Mouse (Mus musculus) MEL (cell line): ENCODE results near the gene Lrrn1. TPM values are rescaled to one million over a fixed set of nuclear protein-coding genes. Genes with fewer than 3 reads are reported as not detected.

ENCODE experiments used
- DNase-seq: peaks from one replicate; pipeline ENCODE4 v3.0.0; 2011; ENCODE audit warnings: low read depth, low spot score
- H3K27ac ChIP-seq: 2 replicates; pipeline ENCODE4 v1.5.1; 2012; ENCODE audit warnings: low read depth, mild to moderate bottlenecking, control low read depth, low read length, moderate library complexity; ENCODE audit not compliant: control insufficient read depth
- H3K27me3 ChIP-seq, 2 experiments: fragments of 150-350 bp in 1 of 2; sonication (generic) in 1 of 2; 2 replicates each; pipeline ENCODE4 v1.6.1; 2012; ENCODE audit warnings: low read length in 2 of 2, mild to moderate bottlenecking in 2 of 2, improper control_type of control experiment in 1 of 2, moderate library complexity in 1 of 2; ENCODE audit not compliant: insufficient read depth in 2 of 2, control insufficient read depth in 1 of 2
- H3K36me3 ChIP-seq, 2 experiments: 2 replicates each; pipeline ENCODE4 v1.6.1; 2012 to 2014; ENCODE audit warnings: low read length in 2 of 2, improper control_type of control experiment in 1 of 2, inconsistent platforms in 1 of 2, mild to moderate bottlenecking in 1 of 2; ENCODE audit not compliant: insufficient read depth in 2 of 2, control insufficient read depth in 1 of 2
- H3K4me1 ChIP-seq, 2 experiments: fragments of 150-350 bp in 1 of 2; sonication (generic) in 1 of 2; 2 replicates each; pipeline ENCODE4 v1.6.1; 2012; ENCODE audit warnings: low read length in 2 of 2, improper control_type of control experiment in 1 of 2, mild to moderate bottlenecking in 1 of 2; ENCODE audit not compliant: insufficient read depth in 2 of 2, control insufficient read depth in 1 of 2
- H3K4me3 ChIP-seq, 2 experiments: fragments of 150-350 bp in 1 of 2; sonication (generic) in 1 of 2; 2 replicates each; pipeline ENCODE4 v1.5.1; 2012; ENCODE audit warnings: low read depth in 2 of 2, low read length in 2 of 2, mild to moderate bottlenecking in 2 of 2, moderate library complexity in 2 of 2, control low read depth in 1 of 2, improper control_type of control experiment in 1 of 2; ENCODE audit not compliant: control insufficient read depth in 1 of 2, insufficient read depth in 1 of 2
- H3K79me2 ChIP-seq: 2 replicates; pipeline ENCODE4 v1.6.1; 2012; ENCODE audit warnings: mild to moderate bottlenecking, low read length, moderate library complexity; ENCODE audit not compliant: control insufficient read depth, poor library complexity, insufficient read depth
- H3K9ac ChIP-seq: 2 replicates; pipeline ENCODE4 v1.6.1; 2012; ENCODE audit warnings: low read depth, mild to moderate bottlenecking, control low read depth, low read length, moderate library complexity; ENCODE audit not compliant: control insufficient read depth, poor library complexity, severe bottlenecking
- H3K9me3 ChIP-seq: fragments of 150-350 bp; sonication (generic); replicated peaks from 2 replicates; pipeline ENCODE4 v1.6.1; 2012; ENCODE audit warnings: mild to moderate bottlenecking, low read length, improper control_type of control experiment, moderate library complexity; ENCODE audit not compliant: insufficient read depth
- BHLHE40 ChIP-seq: IDR thresholded peaks from 2 replicates; pipeline ENCODE4 v1.6.1; 2012; ENCODE audit warnings: low read depth, mild to moderate bottlenecking, inconsistent platforms, low read length, improper control_type of control experiment, borderline replicate concordance
- CHD2 ChIP-seq: IDR thresholded peaks from 2 replicates; pipeline ENCODE4 v1.6.1; 2011; ENCODE audit warnings: low read length, improper control_type of control experiment
- CTCF ChIP-seq, 3 experiments: IDR thresholded peaks in 2 of 3; conservative IDR thresholded peaks in 1 of 3; 2 replicates each; pipeline ENCODE4 v1.5.1; 2011 to 2012; ENCODE audit warnings: low read length in 3 of 3, low read depth in 2 of 3, mild to moderate bottlenecking in 2 of 3, improper control_type of control experiment in 1 of 3, inconsistent platforms in 1 of 3, mixed read lengths in 1 of 3, moderate library complexity in 1 of 3; ENCODE audit not compliant: control insufficient read depth in 1 of 3, insufficient read depth in 1 of 3, poor library complexity in 1 of 3, severe bottlenecking in 1 of 3
- ELF1 ChIP-seq: IDR thresholded peaks from 2 replicates; pipeline ENCODE4 v1.6.1; 2014; ENCODE audit warnings: low read depth, mild to moderate bottlenecking, inconsistent platforms, low read length, improper control_type of control experiment, moderate library complexity
- GATA1 ChIP-seq: IDR thresholded peaks from 2 replicates; pipeline ENCODE4 v1.6.1; 2011; ENCODE audit warnings: low read depth, low read length, improper control_type of control experiment
- MAFK ChIP-seq: IDR thresholded peaks from 2 replicates; pipeline ENCODE4 v1.6.1; 2011; ENCODE audit warnings: low read depth, mild to moderate bottlenecking, low read length, improper control_type of control experiment, borderline replicate concordance
- MAZ ChIP-seq: IDR thresholded peaks from 2 replicates; pipeline ENCODE4 v1.6.1; 2012; ENCODE audit warnings: low read depth, mild to moderate bottlenecking, inconsistent platforms, low read length, improper control_type of control experiment
- MEF2A ChIP-seq: IDR thresholded peaks from 2 replicates; pipeline ENCODE4 v1.6.1; 2014; ENCODE audit warnings: low read depth, mild to moderate bottlenecking, inconsistent platforms, low read length, improper control_type of control experiment; ENCODE audit not compliant: poor library complexity, insufficient replicate concordance, severe bottlenecking; ENCODE audit errors: extremely low read depth
- MYC ChIP-seq: IDR thresholded peaks from 2 replicates; pipeline ENCODE4 v1.6.1; 2011; ENCODE audit warnings: low read depth, mild to moderate bottlenecking, low read length, improper control_type of control experiment, moderate library complexity
- NRF1 ChIP-seq: IDR thresholded peaks from 2 replicates; pipeline ENCODE4 v1.6.1; 2014; ENCODE audit warnings: low read depth, mild to moderate bottlenecking, inconsistent platforms, low read length, improper control_type of control experiment, moderate library complexity; ENCODE audit not compliant: poor library complexity, insufficient read depth, severe bottlenecking
- POLR2AphosphoS5 ChIP-seq: IDR thresholded peaks from 2 replicates; pipeline ENCODE4 v1.6.1; 2012; ENCODE audit warnings: low read depth, borderline replicate concordance, mild to moderate bottlenecking, inconsistent platforms, low read length, moderate library complexity, mixed read lengths
- RAD21 ChIP-seq: IDR thresholded peaks from 2 replicates; pipeline ENCODE4 v1.6.1; 2011; ENCODE audit warnings: mild to moderate bottlenecking, low read depth, low read length, improper control_type of control experiment
- SIN3A ChIP-seq: IDR thresholded peaks from 2 replicates; pipeline ENCODE4 v1.6.1; 2012; ENCODE audit warnings: low read length, improper control_type of control experiment, inconsistent platforms
- SMC3 ChIP-seq: IDR thresholded peaks from 2 replicates; pipeline ENCODE4 v1.6.1; 2011; ENCODE audit warnings: low read depth, low read length, improper control_type of control experiment
- USF1 ChIP-seq: IDR thresholded peaks from 2 replicates; pipeline ENCODE4 v1.6.1; 2014; ENCODE audit warnings: low read depth, mild to moderate bottlenecking, inconsistent platforms, low read length, improper control_type of control experiment, moderate library complexity
- USF2 ChIP-seq, 2 experiments: IDR thresholded peaks; 2 replicates each; pipeline ENCODE4 v1.6.1; 2011 to 2012; ENCODE audit warnings: improper control_type of control experiment in 2 of 2, low read length in 2 of 2, borderline replicate concordance in 1 of 2, inconsistent platforms in 1 of 2, low read depth in 1 of 2, mild to moderate bottlenecking in 1 of 2; ENCODE audit not compliant: insufficient read depth in 1 of 2
- ZC3H11A ChIP-seq: IDR thresholded peaks from 2 replicates; pipeline ENCODE4 v1.6.1; 2012; ENCODE audit warnings: low read depth, mild to moderate bottlenecking, inconsistent platforms, low read length, improper control_type of control experiment
- ZMIZ1 ChIP-seq: IDR thresholded peaks from 2 replicates; pipeline ENCODE4 v1.6.1; 2012; ENCODE audit warnings: low read depth, mild to moderate bottlenecking, inconsistent platforms, low read length, improper control_type of control experiment, moderate library complexity
- polyA plus RNA-seq, 2 experiments: library from polyadenylated mRNA; stranded (reverse) in 1 of 2; unstranded in 1 of 2; fragments of >175 nt in 1 of 2; fragments of >200 nt in 1 of 2; gene quantifications; 2 replicates each; pipeline versions ENCODE4 v1.2.1 to v1.2.4; 2012; ENCODE audit warnings: low replicate concordance in 2 of 2, low read depth in 1 of 2; ENCODE audit not compliant: insufficient read length in 2 of 2, insufficient read depth in 1 of 2, missing spikeins in 1 of 2
- total RNA-seq: library from RNA; depleted of rRNA; stranded (reverse); fragments of 300-350 nt; gene quantifications from 2 replicates; pipeline ENCODE4 v1.2.3, GENCODE M21; 2012

Lrrn1 gene
- total and polyA plus RNA-seq, 3 experiments: not detected

- no peak for DNase-seq
- Histone ChIP-seq H3K36me3 (no peaks in the 10 kb centered on the region), H3K79me2 (no peaks in the 10 kb centered on the region), H3K4me3 (no peak overlapping the region), H3K4me1 (no peaks in the 10 kb centered on the region), H3K9ac (no peak overlapping the region), H3K27ac (no peak overlapping the region), H3K9me3 (no peaks in the 10 kb centered on the region), H3K27me3 (no peaks in the 10 kb centered on the region)
- no peak for TF ChIP-seq CTCF (IDR thresholded peaks at IDR 0.05 in 2 of 3, conservative IDR thresholded peaks at IDR 0.05 in 1 of 3; ENCODE audit: control insufficient read depth in 1 of 3, insufficient read depth in 1 of 3, low read depth in 2 of 3, low read length in 3 of 3, poor library complexity in 1 of 3, severe bottlenecking in 1 of 3)
- TF ChIP-seq MAFK: no peak
- TF ChIP-seq GATA1: no peak
- TF ChIP-seq SMC3: no peak
- TF ChIP-seq CHD2: no peak
- no peak for TF ChIP-seq USF2 (IDR thresholded peaks at IDR 0.05; ENCODE audit: borderline replicate concordance in 1 of 2, insufficient read depth in 1 of 2, low read depth in 1 of 2, low read length in 2 of 2)
- TF ChIP-seq POLR2AphosphoS5: no peak
- TF ChIP-seq USF1: no peak
- no peak for TF ChIP-seq SIN3A
- TF ChIP-seq MAZ: no peak
- TF ChIP-seq RAD21: no peak
- no peak for TF ChIP-seq NRF1
- TF ChIP-seq MEF2A: no peak
- no peak for TF ChIP-seq BHLHE40
- TF ChIP-seq ZMIZ1: no peak
Observed at GRCm38 (mm10) chr6:107605151-107605550, 75.6 kb downstream of the Lrrn1 start.

- Histone ChIP-seq H3K9ac (no peak overlapping the region), H3K4me3 (no peak overlapping the region), H3K9me3 (no peaks in the 10 kb centered on the region), H3K27me3 (no peaks in the 10 kb centered on the region), H3K27ac (no peak overlapping the region), H3K79me2 (no peaks in the 10 kb centered on the region), H3K4me1 (no peaks in the 10 kb centered on the region), H3K36me3 (no peaks in the 10 kb centered on the region)
- DNase-seq: no peak
- no peak for TF ChIP-seq CHD2
- no peak for TF ChIP-seq MYC
- no peak for TF ChIP-seq POLR2AphosphoS5
- no peak for TF ChIP-seq ELF1
- no peak for TF ChIP-seq SIN3A
- TF ChIP-seq ZC3H11A: no peak
- no peak for TF ChIP-seq ZMIZ1
Observed at GRCm38 (mm10) chr6:107614288-107614687, 84.7 kb downstream of the Lrrn1 start.
